Mouse (Mus musculus): ENCODE measurements around the gene Mia. TPM values are rescaled to one million over a fixed set of nuclear protein-coding genes. Genes with fewer than 3 reads are reported as not detected.

The Mia gene
- polyA plus RNA-seq, 1 experiment from 2014 or later = 2.4 TPM

DNA sequence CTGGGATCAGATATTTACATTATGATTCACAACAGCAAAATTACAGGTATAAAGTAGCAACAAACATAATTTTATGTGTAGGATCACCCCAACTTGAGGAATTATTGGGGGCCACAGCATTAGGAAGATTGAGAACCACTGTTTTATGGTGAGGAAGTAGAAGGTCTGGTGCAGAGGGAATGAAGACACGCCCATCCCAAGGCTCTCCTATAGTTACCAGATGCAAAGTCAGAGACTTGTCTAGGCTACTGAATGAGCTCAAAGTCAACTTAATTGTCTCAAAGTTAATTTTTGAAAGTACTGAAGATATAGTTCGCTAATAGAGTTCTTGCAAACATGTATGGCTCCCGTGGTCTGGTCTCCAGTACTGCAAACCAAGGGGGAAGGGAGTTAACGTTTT is 47.2 kb downstream of the Mia start:
- Histone ChIP-seq H3K27me3 (ENCODE audit: control insufficient read depth, insufficient read depth, low read length) (no peaks in the 10 kb centered on the region), H3K36me3 (ENCODE audit: control insufficient read depth, insufficient read depth, low read length) (no peaks in the 10 kb centered on the region), H3K4me3 (ENCODE audit: low read depth, low read length) (no peak overlapping the region), H3K4me1 (ENCODE audit: control insufficient read depth, insufficient read depth, low read length) (peaks cover 6% of the 10 kb centered on the region), H3K27ac (ENCODE audit: low read length) (no peak overlapping the region), H3K9ac (replicated peaks; ENCODE audit: low read depth, low read length) (no peak overlapping the region), H3K4me2 (replicated peaks; ENCODE audit: low read depth, low read length) (no peak overlapping the region), H3K9me3 (ENCODE audit: control insufficient read depth, low read depth, low read length) (no peaks in the 10 kb centered on the region)
- ATAC-seq (ENCODE audit: insufficient number of reproducible peaks, insufficient read depth, low FRiP score, low read depth) = no peak
- WGBS = 76% methylated on average over 4 of the region's 4 CpGs

DNA sequence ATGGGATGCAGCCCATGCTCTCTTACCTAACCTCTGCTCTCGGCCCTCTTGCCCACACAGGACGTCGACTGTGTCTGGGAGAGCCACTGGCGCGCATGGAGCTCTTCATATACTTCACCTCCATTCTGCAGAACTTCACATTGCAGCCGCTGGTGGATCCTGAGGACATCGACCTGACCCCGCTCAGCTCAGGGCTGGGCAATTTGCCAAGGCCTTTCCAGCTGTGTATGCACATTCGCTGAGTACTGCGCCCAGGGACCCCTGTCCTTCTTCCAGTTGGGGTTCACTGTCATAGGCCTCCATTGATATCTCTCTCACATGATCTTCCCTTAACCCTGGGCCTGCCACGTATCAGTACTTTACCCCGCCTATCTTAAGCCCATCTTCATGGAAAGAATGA is 47.8 kb downstream of the Mia start:
- H3K9me3 ChIP-seq (ENCODE audit: control insufficient read depth, low read depth, low read length) = no peaks in the 10 kb centered on the region
- H3K4me2 ChIP-seq (replicated peaks; ENCODE audit: low read depth, low read length) = no peak overlapping the region
- no peaks in the 10 kb centered on the region for H3K27me3 ChIP-seq (ENCODE audit: control insufficient read depth, insufficient read depth, low read length)
- H3K27ac ChIP-seq (ENCODE audit: low read length) = no peak overlapping the region
- H3K4me3 ChIP-seq (ENCODE audit: low read depth, low read length) = no peak overlapping the region
- H3K36me3 ChIP-seq (ENCODE audit: control insufficient read depth, insufficient read depth, low read length) = no peaks in the 10 kb centered on the region
- peaks cover 6% of the 10 kb centered on the region for H3K4me1 ChIP-seq (ENCODE audit: control insufficient read depth, insufficient read depth, low read length)
- WGBS = 51% methylated on average over 12 of the region's 12 CpGs
- ATAC-seq (ENCODE audit: insufficient number of reproducible peaks, insufficient read depth, low FRiP score, low read depth) = no peak
- no peak overlapping the region for H3K9ac ChIP-seq (replicated peaks; ENCODE audit: low read depth, low read length)

DNA sequence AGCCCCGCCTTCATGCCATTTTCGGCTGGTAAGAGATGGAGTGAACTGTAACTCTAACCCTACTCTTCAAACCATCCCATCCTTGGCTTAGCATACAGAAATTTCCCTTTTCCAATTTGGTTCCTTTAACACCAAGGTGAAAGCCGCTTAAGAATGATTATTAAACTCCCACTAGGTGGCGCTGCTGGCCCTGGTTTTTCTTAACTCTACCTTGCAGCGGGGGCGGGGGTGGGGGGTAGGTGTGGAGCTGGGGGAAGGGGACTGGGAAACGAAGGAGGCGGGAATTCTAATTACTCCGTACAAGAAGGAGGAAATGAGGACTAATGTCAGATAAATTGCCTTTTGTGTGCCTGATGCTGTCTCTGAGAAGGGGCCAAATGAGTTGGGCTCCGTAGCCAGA is 48.4 kb downstream of the Mia start:
- Histone ChIP-seq H3K4me2 (replicated peaks; ENCODE audit: low read depth, low read length) (no peak overlapping the region), H3K4me1 (ENCODE audit: control insufficient read depth, insufficient read depth, low read length) (peaks cover 6% of the 10 kb centered on the region), H3K9me3 (ENCODE audit: control insufficient read depth, low read depth, low read length) (no peaks in the 10 kb centered on the region), H3K36me3 (ENCODE audit: control insufficient read depth, insufficient read depth, low read length) (no peaks in the 10 kb centered on the region), H3K9ac (replicated peaks; ENCODE audit: low read depth, low read length) (no peak overlapping the region), H3K27me3 (ENCODE audit: control insufficient read depth, insufficient read depth, low read length) (no peaks in the 10 kb centered on the region), H3K27ac (ENCODE audit: low read length) (no peak overlapping the region), H3K4me3 (ENCODE audit: low read depth, low read length) (no peak overlapping the region)
- ATAC-seq (ENCODE audit: insufficient number of reproducible peaks, insufficient read depth, low FRiP score, low read depth) = no peak
- 12% methylated on average over 10 of the region's 10 CpGs for WGBS

DNA sequence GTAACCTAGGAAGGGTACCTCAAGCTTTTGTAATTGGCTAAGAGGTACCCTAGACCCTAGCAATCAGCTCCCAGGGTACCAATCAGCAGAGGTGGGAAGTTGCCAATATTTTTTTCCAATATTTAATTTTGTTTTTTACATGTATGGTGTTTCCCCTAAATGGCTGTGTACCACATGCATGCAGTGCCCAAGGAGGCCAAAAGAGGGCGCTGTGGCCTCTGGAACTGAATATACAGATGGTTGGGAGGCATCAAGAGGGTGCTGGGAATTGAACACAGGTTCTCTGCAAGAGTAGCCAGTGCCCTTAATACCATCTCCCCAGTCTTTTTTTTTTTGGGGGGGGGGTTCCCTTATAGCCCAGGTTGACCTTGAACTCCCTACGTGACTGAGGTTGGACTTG is 49.6 kb downstream of the Mia start:
- no peak overlapping the region for H3K27ac ChIP-seq (ENCODE audit: low read length)
- no peaks in the 10 kb centered on the region for H3K36me3 ChIP-seq (ENCODE audit: control insufficient read depth, insufficient read depth, low read length)
- H3K27me3 ChIP-seq (ENCODE audit: control insufficient read depth, insufficient read depth, low read length) = no peaks in the 10 kb centered on the region
- H3K4me1 ChIP-seq (ENCODE audit: control insufficient read depth, insufficient read depth, low read length) = peaks cover 6% of the 10 kb centered on the region
- no peak overlapping the region for H3K9ac ChIP-seq (replicated peaks; ENCODE audit: low read depth, low read length)
- no peak for ATAC-seq (ENCODE audit: insufficient number of reproducible peaks, insufficient read depth, low FRiP score, low read depth)
- no peaks in the 10 kb centered on the region for H3K9me3 ChIP-seq (ENCODE audit: control insufficient read depth, low read depth, low read length)
- no peak overlapping the region for H3K4me3 ChIP-seq (ENCODE audit: low read depth, low read length)
- H3K4me2 ChIP-seq (replicated peaks; ENCODE audit: low read depth, low read length) = no peak overlapping the region
- 71% methylated on average over 2 of the region's 2 CpGs for WGBS

DNA sequence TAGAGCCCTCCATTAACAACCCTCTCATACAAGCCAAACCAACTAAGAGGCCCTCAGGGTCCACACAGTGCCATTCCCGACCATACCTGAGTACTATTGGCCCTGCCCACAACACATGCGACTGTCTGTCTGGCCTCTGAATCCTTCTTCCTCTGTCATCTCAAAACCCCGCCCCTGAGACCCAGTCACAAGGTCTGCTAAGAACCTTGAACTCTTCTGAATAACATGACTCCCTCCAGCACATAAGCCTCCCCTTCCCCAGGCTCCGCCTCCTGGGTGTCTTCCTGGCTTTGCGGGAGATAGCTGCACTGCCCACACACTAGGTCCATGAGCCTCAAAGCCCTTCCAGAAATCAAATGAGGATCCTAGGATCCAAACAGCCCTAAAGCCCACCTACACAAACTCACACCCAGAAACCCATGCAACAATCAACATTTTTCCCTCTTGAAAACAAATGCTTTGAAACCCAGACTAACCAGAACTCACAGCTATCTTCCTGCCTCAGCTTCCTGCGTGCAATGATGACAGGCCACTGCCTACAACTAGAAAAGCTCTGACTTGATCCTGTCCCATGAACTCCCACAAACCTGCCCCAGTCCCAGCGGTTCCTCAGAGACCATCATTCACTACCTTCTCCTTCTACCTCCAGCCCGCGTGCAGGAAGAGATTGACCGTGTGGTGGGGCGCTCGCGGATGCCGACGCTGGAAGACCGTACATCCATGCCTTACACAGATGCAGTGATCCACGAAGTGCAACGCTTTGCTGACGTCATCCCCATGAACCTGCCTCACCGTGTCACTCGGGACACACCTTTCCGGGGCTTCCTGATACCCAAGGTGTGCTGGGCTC is 50.2 kb downstream of the Mia start:
- Histone ChIP-seq H3K4me3 (ENCODE audit: low read depth, low read length) (no peak overlapping the region), H3K36me3 (ENCODE audit: control insufficient read depth, insufficient read depth, low read length) (no peaks in the 10 kb centered on the region), H3K4me2 (replicated peaks; ENCODE audit: low read depth, low read length) (no peak overlapping the region), H3K4me1 (ENCODE audit: control insufficient read depth, insufficient read depth, low read length) (peaks cover 6% of the 10 kb centered on the region), H3K27me3 (ENCODE audit: control insufficient read depth, insufficient read depth, low read length) (no peaks in the 10 kb centered on the region), H3K27ac (ENCODE audit: low read length) (no peak overlapping the region), H3K9me3 (ENCODE audit: control insufficient read depth, low read depth, low read length) (no peaks in the 10 kb centered on the region), H3K9ac (replicated peaks; ENCODE audit: low read depth, low read length) (no peak overlapping the region)
- ATAC-seq (ENCODE audit: insufficient number of reproducible peaks, insufficient read depth, low FRiP score, low read depth) = no peak
- WGBS = 89% methylated on average over 22 of the region's 22 CpGs

DNA sequence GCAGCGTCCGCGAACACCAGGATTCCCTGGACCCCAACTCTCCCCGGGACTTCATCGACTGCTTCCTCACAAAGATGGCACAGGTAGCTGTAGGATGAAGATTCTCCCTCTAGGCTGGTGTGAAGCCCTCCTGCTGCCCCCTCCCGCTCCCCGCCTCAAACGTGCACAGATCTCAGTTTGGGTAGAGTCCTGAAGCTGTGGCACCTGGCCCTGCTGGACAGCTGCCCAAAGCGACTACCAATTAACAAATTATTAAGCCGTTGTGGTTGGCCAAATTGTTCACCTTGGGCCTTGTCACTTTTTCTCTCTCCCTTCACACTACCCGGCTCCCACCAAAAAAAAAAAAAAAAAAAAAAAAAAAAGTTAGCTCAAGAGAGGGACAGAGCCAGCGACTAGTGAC is 51.1 kb downstream of the Mia start:
- Histone ChIP-seq H3K4me2 (replicated peaks; ENCODE audit: low read depth, low read length) (no peak overlapping the region), H3K9me3 (ENCODE audit: control insufficient read depth, low read depth, low read length) (no peaks in the 10 kb centered on the region), H3K4me3 (ENCODE audit: low read depth, low read length) (no peak overlapping the region), H3K4me1 (ENCODE audit: control insufficient read depth, insufficient read depth, low read length) (peaks cover 6% of the 10 kb centered on the region), H3K27ac (ENCODE audit: low read length) (no peak overlapping the region), H3K27me3 (ENCODE audit: control insufficient read depth, insufficient read depth, low read length) (no peaks in the 10 kb centered on the region), H3K36me3 (ENCODE audit: control insufficient read depth, insufficient read depth, low read length) (no peaks in the 10 kb centered on the region), H3K9ac (replicated peaks; ENCODE audit: low read depth, low read length) (no peak overlapping the region)
- WGBS = 86% methylated on average over 12 of the region's 12 CpGs
- no peak for ATAC-seq (ENCODE audit: insufficient number of reproducible peaks, insufficient read depth, low FRiP score, low read depth)

MicroRNAs encoded within 50 kb of the gene (microRNA counts, 519-probe panel; counts per million panel counts)
- not detected for microRNA mmu-miR-1191

Small RNA genes lying within 50 kb of the gene (microRNA-seq; reads per million reads assigned to microRNA genes)
- gene Mir1191 (1.8 reads per million), gene Mir3101 (0.78 reads per million)

Other genes starting within 250 kb of the Mia start
- gene Cyp2a22, start 241.8 kb downstream of the Mia start, polyA plus RNA-seq (2014; fragmentation: Nextera tagmentation; extraction: Ambion mirVana) = not detected in 2 replicates
- not detected in 2 replicates for gene Cyp2a12, start 152.1 kb downstream of the Mia start, polyA plus RNA-seq (2014; fragmentation: Nextera tagmentation; extraction: Ambion mirVana)
- 22.5 and 32.1 TPM in 2 replicates for gene Cyp2f2, start 61.2 kb downstream of the Mia start, polyA plus RNA-seq (2014; fragmentation: Nextera tagmentation; extraction: Ambion mirVana)
- 0.17 TPM in 1 of 2 replicates, not detected in the other for gene Cyp2t4, start 27.4 kb downstream of the Mia start, polyA plus RNA-seq (2014; fragmentation: Nextera tagmentation; extraction: Ambion mirVana)
- 39.0 and 42.5 TPM in 2 replicates for gene Egln2, start 14.4 kb downstream of the Mia start, polyA plus RNA-seq (2014; fragmentation: Nextera tagmentation; extraction: Ambion mirVana)
- gene Rab4b, start 2.3 kb downstream of the Mia start, polyA plus RNA-seq (2014; fragmentation: Nextera tagmentation; extraction: Ambion mirVana) = 68.6 and 71.1 TPM in 2 replicates
- gene Gm21983, start 71 bp downstream of the Mia start, polyA plus RNA-seq (2014; fragmentation: Nextera tagmentation; extraction: Ambion mirVana) = not detected in 2 replicates
- 4.2 and 4.5 TPM in 2 replicates for gene BC024978, start 14.6 kb upstream of the Mia start, polyA plus RNA-seq (2014; fragmentation: Nextera tagmentation; extraction: Ambion mirVana)
- 260 and 274 TPM in 2 replicates for gene Snrpa, start 15.1 kb upstream of the Mia start, polyA plus RNA-seq (2014; fragmentation: Nextera tagmentation; extraction: Ambion mirVana)
- 8.5 and 10.8 TPM in 2 replicates for gene Itpkc, start 47.5 kb upstream of the Mia start, polyA plus RNA-seq (2014; fragmentation: Nextera tagmentation; extraction: Ambion mirVana)
- gene Coq8b, start 51.9 kb upstream of the Mia start, polyA plus RNA-seq (2014; fragmentation: Nextera tagmentation; extraction: Ambion mirVana) = 19.7 and 20.5 TPM in 2 replicates
- 15.0 and 16.5 TPM in 2 replicates for gene Numbl, start 77.3 kb upstream of the Mia start, polyA plus RNA-seq (2014; fragmentation: Nextera tagmentation; extraction: Ambion mirVana)
- gene Ltbp4, start 156.5 kb upstream of the Mia start, polyA plus RNA-seq (2014; fragmentation: Nextera tagmentation; extraction: Ambion mirVana) = 178 and 189 TPM in 2 replicates
- gene Shkbp1, start 174.9 kb upstream of the Mia start, polyA plus RNA-seq (2014; fragmentation: Nextera tagmentation; extraction: Ambion mirVana) = 41.5 and 41.6 TPM in 2 replicates
- 0.53 and 1.9 TPM in 2 replicates for gene Gm20479, start 176.3 kb upstream of the Mia start, polyA plus RNA-seq (2014; fragmentation: Nextera tagmentation; extraction: Ambion mirVana)

All from stomach, embryonic 14.5 days (tissue).